Mouse (Mus musculus) neural tube, embryonic 11.5 days (tissue): ENCODE measurements around the gene Inpp5b. TPM values are rescaled to one million over a fixed set of nuclear protein-coding genes. Genes with fewer than 3 reads are reported as not detected.
A peak's percentile ranks its signal among the peaks of the same experiment; 100 is the strongest.
"Not testable (repeated sequence)": the region's sequence is repeated elsewhere in the genome, so short reads cannot be mapped to it uniquely, and the experiment has no call there.

Experiments
- ATAC-seq: fragments of 200-750 bp; cut with Nextera tagmentation; 2 replicates; pipeline ENCODE4 v1.8.0; 2017; ENCODE audit warnings: moderate number of reproducible peaks, mild to moderate bottlenecking, moderate TSS enrichment, moderate library complexity; ENCODE audit not compliant: insufficient read depth, low FRiP score, low TSS enrichment
- DNase-seq: peaks from one replicate; pipeline ENCODE4 v3.0.0-alpha.2; 2015; ENCODE audit warnings: low spot score
- H3K27ac ChIP-seq: fragments of 300-500 bp; sonication (generic); 2 replicates; pipeline ENCODE4 v1.5.1; 2014; ENCODE audit warnings: low read depth, mild to moderate bottlenecking, low read length
- H3K27me3 ChIP-seq: fragments of 300-500 bp; sonication (generic); 2 replicates; pipeline ENCODE4 v1.6.1; 2014; ENCODE audit warnings: mild to moderate bottlenecking, low read length, mixed read lengths; ENCODE audit not compliant: control insufficient read depth, insufficient read depth
- H3K36me3 ChIP-seq: fragments of 300-500 bp; sonication (generic); 2 replicates; pipeline ENCODE4 v1.6.1; 2014; ENCODE audit warnings: mild to moderate bottlenecking, low read length, moderate library complexity, mixed read lengths; ENCODE audit not compliant: control insufficient read depth, insufficient read depth
- H3K4me1 ChIP-seq: fragments of 300-500 bp; sonication (generic); 2 replicates; pipeline ENCODE4 v1.6.1; 2014; ENCODE audit warnings: low read length, mixed read lengths; ENCODE audit not compliant: control insufficient read depth, insufficient read depth
- H3K4me2 ChIP-seq: fragments of 300-500 bp; sonication (generic); 2 replicates; pipeline ENCODE4 v1.6.1; 2014; ENCODE audit warnings: low read depth, mild to moderate bottlenecking, moderate library complexity
- H3K4me3 ChIP-seq: fragments of 300-500 bp; sonication (generic); 2 replicates; pipeline ENCODE4 v1.5.1; 2014; ENCODE audit warnings: low read depth, low read length
- H3K9ac ChIP-seq: fragments of 300-500 bp; sonication (generic); 2 replicates; pipeline ENCODE4 v1.6.1; 2014; ENCODE audit warnings: mild to moderate bottlenecking, low read length
- H3K9me3 ChIP-seq: fragments of 300-500 bp; sonication (generic); 2 replicates; pipeline ENCODE4 v1.6.1; 2016; ENCODE audit warnings: low read length; ENCODE audit not compliant: control insufficient read depth
- WGBS: fragments of 180-500 bp; shearing (Covaris S2); extraction: QIAGEN DNeasy Blood & Tissue Kit; methylation state at CpG from one replicate; pipeline ENCODE4 v1.1.7; 2014; 5-methylcytosine and 5-hydroxymethylcytosine counted together
- polyA plus RNA-seq: library from polyadenylated mRNA; unstranded; fragments of >200 nt; fragmentation: Nextera tagmentation; extraction: Ambion mirVana; gene quantifications from 2 replicates; pipeline ENCODE4 v1.2.1, GENCODE M21; 2014

The Inpp5b gene
- polyA plus RNA-seq, 1 experiment from 2014 or later = 24.9 TPM

DNA sequence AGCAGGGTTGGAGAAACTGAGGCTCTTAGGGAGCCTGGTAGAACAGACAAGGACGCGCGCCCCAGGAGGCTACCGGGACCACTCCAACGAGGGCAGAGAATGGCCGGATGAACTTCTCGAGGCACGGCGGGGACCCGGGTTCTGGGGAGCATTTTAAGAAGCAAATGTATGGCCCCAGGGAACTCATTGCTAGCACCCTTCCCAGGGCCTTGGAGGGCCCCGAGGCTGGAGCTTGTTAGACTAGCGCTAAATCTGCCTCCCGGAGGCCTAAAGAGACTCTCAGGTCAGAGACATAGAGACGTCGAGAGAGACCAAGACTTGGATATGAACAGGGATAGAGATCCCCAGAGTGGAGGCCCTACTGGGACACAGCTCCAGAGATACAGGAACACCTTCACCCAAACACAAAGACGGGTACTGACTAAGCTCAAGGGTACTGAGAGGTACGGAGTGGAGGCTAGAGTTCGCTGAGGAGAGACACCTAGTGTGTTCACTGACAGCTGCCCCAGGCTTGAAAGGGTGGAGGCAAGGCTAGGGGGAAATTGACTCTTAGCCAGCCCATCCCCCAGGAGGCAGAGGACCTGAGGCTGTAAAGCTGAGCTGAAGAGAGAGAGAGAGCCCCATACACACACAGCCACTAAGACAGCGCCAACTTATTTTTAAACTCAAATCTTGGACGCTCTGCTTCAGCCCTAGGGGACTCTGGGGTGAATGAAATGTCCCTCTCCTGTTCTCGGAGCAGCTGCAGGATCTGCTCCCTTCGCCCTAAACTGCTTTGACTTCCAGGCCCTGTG, 40.4 kb upstream of the Inpp5b start:
- Histone ChIP-seq H3K9me3 (no peaks in the 10 kb centered on the region), H3K4me2 (peak overlapping the region; percentile 98), H3K36me3 (no peaks in the 10 kb centered on the region), H3K4me3 (peak overlapping the region; percentile 72), H3K27me3 (peaks cover 3% of the 10 kb centered on the region; the same call in 1 of the 2 replicates), H3K27ac (0 out of 2 replicates have a peak overlapping the region, but pooled peaks have one; percentile 27), H3K9ac (peak overlapping the region; percentile 72), H3K4me1 (peaks cover 16% of the 10 kb centered on the region)
- 2% methylated on average over 22 of the region's 22 CpGs for WGBS
- ATAC-seq (peak; percentile 25; the same call in 1 of the 2 replicates), DNase-seq (peak; percentile 34)

DNA sequence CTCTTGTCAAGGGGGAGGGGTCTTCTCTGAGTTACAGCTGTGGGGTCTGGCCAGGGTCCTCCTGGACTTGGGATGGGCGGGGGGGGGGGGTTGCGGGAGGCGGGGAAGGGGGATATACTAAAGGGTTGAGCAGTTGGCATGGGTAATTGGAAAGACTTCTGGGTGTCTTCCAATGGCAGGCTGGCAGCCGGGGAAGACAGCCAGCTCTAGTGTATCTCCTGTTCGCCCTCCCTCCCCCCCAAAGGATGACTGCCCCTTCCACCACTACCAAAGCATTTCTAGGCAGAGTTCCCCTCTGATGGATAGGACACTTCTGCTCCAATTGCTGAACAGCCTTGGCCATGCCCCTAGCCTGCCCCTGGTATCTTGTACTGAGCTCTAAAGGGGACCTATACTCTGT, 39.7 kb upstream of the Inpp5b start:
- Histone ChIP-seq H3K27me3 (peaks cover 3% of the 10 kb centered on the region; the same call in 1 of the 2 replicates), H3K4me2 (peak overlapping the region; percentile 98), H3K9me3 (no peaks in the 10 kb centered on the region), H3K4me1 (peaks cover 16% of the 10 kb centered on the region), H3K27ac (no peak overlapping the region), H3K9ac (no peak overlapping the region), H3K4me3 (peak overlapping the region; percentile 72), H3K36me3 (no peaks in the 10 kb centered on the region)
- 34% methylated on average over 2 of the region's 5 CpGs for WGBS
- ATAC-seq = no peak
- DNase-seq = no peak

DNA sequence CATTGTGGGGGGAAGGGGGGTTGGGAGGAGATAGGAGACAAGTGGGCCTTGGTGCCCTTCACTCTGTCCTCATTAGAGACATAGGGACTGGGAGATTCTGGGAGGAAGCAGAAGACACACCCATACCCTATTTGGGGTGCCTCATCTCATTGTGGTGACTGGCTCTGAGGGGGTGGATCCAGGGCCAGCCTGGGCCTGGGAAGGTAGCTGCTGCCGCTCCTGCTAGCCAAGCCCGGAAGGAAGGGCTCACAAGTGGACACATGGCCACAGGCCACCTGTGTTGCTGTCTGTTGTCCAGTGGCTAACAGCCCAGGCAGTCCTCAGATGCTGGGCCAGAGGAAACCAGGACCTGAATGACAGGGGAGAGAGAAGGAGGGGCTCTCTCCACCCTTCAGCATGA, 38.2 kb upstream of the Inpp5b start:
- peaks cover 16% of the 10 kb centered on the region for H3K4me1 ChIP-seq
- 42% methylated on average over 2 of the region's 2 CpGs for WGBS
- DNase-seq = no peak
- no peak for ATAC-seq
- H3K4me3 ChIP-seq = 0 out of 2 replicates have a peak overlapping the region, but pooled peaks have one; percentile 4
- H3K9me3 ChIP-seq = no peaks in the 10 kb centered on the region
- peak overlapping the region; percentile 16; the same call in 1 of the 2 replicates for H3K4me2 ChIP-seq
- no peak overlapping the region for H3K9ac ChIP-seq
- peaks cover 3% of the 10 kb centered on the region; the same call in 1 of the 2 replicates for H3K27me3 ChIP-seq
- no peaks in the 10 kb centered on the region for H3K36me3 ChIP-seq
- H3K27ac ChIP-seq = 0 out of 2 replicates have a peak overlapping the region, but pooled peaks have one; percentile 20

DNA sequence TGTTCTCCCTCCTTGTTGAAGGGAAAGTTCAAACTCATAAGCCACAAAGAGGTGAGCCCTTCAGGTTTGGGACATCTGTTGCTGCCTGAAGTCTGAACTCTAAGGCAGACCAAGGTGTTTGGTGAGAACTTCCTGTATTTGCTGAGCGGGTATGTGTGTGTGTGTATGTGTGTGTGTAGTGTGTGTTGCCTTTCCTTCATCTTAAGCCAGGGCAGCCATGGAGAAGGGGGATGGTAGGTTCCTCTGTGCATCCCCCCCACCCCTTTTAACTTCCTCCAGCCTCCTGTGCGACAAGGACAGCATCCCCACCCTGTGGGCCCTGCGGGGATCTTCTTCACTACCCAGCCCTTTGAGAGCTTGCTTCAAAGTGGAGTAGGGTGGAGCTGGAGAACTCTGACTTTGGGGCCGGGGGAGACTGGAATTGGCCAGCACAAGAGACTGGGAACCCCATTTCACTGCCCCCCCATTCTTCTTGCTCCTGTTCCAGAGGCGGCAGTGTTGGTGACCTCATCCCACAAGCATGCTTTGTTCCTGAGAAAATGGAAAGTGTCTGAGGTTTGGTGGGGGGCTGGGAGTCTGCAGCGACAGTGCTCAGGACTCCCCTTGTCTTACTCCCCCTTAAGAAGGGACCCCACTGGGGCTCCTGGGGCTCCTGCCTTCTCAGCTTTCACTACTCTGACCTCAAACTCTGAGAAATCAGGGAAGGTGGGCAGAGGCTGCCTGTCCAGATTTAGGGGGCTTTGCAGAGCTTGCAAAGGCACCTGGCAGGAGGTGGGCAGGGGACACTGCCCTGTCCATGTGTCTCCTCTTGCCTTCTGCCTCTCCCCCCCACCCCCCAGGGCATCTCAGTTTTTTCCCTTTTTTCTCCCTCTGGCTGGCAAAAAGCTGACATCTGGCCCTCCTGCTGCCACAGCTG, 37.5 kb upstream of the Inpp5b start:
- Histone ChIP-seq H3K4me1 (peaks cover 21% of the 10 kb centered on the region), H3K27me3 (peaks cover 7% of the 10 kb centered on the region; the same call in 1 of the 2 replicates), H3K9me3 (no peaks in the 10 kb centered on the region), H3K9ac (peak overlapping the region; percentile 32; the same call in 1 of the 2 replicates), H3K36me3 (no peaks in the 10 kb centered on the region), H3K4me3 (no peak overlapping the region), H3K27ac (peak overlapping the region; percentile 76), H3K4me2 (peak overlapping the region; percentile 27)
- ATAC-seq (no peak), DNase-seq (peak; percentile 48)
- WGBS = 9% methylated on average over 6 of the region's 6 CpGs

DNA sequence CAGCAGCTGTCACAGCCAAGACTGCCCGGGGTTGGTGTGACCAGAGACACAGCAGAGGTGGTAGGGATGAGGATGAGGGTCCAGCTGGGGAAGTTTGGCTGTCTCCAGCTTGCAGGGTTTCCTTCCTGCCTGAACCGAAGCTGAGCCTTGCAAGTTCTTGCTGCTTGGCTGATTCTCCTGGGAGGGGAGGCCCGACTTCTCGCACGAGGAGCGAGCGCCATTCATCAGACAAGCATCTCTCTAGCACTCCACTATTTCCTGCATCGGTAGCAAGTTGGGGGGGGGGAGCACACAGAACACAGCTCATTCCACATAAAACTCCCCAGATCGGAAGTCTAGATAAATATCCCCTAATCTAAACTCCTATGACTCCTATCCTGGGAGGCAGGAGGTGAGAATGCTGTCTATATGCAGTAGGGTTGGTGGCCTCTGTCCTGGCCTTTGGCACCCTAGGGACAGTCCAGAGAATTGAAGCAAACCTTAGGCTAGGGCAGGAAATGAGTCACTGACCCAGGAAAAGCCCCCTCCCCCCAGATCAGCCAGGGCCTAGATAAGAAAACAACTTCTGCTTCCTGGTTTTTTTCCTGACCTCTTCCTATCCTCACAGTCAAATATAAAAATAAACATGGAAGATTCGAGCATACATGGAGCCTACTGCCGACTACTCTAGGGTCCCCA, 36.7 kb upstream of the Inpp5b start:
- no peak overlapping the region for H3K4me3 ChIP-seq

DNA sequence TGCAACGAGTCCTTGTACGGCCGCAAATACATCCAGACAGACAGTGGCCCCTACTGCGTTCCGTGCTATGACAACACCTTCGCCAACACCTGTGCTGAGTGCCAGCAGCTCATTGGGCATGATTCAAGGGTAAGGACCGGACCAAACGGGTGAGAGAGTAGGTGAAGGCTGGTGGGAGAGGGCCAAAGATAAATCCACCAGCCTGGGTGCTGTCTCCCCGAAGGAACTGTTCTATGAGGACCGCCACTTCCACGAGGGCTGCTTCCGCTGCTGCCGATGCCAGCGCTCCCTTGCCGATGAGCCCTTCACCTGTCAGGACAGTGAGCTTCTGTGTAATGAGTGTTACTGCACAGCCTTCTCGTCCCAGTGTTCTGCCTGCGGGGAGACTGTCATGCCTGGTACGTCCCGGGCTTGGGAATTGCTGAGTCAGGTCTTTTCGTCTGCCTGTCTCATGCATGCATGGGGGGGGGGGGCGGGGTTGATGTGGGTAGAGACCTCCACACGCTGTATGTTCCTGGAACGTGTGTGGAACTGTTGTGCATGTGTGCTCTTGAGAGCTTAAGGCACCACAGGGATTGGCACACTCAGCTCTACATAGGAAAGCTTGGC, 35.9 kb upstream of the Inpp5b start:
- no peaks in the 10 kb centered on the region for H3K36me3 ChIP-seq
- H3K4me2 ChIP-seq = no peak overlapping the region
- H3K4me3 ChIP-seq = no peak overlapping the region
- peaks cover 10% of the 10 kb centered on the region; the same call in 1 of the 2 replicates for H3K27me3 ChIP-seq
- peaks cover 30% of the 10 kb centered on the region for H3K4me1 ChIP-seq
- ATAC-seq = no peak
- DNase-seq = no peak
- H3K27ac ChIP-seq = no peak overlapping the region
- 88% methylated on average over 23 of the region's 23 CpGs for WGBS
- no peaks in the 10 kb centered on the region for H3K9me3 ChIP-seq
- no peak overlapping the region for H3K9ac ChIP-seq

More for the DNA sequence above, 36.7 kb upstream of the Inpp5b start:
- WGBS = 16% methylated on average over 11 of the region's 11 CpGs
- Histone ChIP-seq H3K36me3 (no peaks in the 10 kb centered on the region), H3K9ac (peak overlapping the region; percentile 32; the same call in 1 of the 2 replicates), H3K27ac (peak overlapping the region; percentile 76), H3K9me3 (no peaks in the 10 kb centered on the region), H3K4me1 (peaks cover 27% of the 10 kb centered on the region), H3K4me2 (0 out of 2 replicates have a peak overlapping the region, but pooled peaks have one; percentile 5), H3K27me3 (peaks cover 10% of the 10 kb centered on the region; the same call in 1 of the 2 replicates)
- peak; percentile 38 for DNase-seq
- no peak for ATAC-seq

DNA sequence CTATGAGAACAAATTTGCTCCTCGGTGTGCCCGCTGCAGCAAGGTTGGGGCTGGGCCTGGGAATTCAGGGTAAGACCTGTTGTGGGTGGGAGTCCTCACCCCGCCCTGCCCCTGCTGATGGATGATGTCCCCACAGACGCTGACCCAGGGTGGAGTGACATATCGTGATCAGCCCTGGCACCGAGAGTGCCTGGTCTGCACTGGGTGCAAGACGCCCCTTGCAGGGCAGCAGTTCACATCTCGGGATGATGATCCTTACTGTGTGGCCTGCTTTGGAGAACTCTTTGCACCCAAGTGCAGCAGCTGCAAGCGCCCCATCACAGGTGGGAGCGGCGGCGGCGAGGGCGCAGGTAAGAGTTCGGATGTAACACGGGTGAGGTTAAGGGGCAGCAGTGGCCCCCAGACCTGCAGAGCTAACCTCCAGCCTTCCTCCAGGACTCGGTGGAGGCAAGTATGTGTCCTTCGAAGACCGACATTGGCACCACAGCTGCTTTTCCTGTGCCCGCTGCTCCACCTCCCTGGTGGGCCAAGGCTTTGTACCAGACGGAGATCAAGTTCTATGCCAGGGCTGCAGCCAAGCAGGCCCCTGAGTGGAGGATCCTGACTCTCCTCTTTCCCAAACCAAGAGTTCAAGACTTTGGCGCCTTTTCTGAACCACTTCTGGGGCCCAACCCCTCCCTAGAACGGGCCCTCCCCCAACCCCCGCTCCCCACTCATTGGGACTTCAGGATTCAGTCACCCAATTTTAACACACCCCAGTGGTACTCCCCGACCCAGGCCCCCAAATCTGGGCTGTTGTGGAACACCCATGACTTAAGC, 34.1 kb upstream of the Inpp5b start:
- peaks cover 26% of the 10 kb centered on the region for H3K4me1 ChIP-seq
- not testable (repeated sequence) for DNase-seq, H3K4me2 ChIP-seq, H3K4me3 ChIP-seq, H3K9ac ChIP-seq, H3K27me3 ChIP-seq, H3K27ac ChIP-seq, ATAC-seq, H3K36me3 ChIP-seq, H3K9me3 ChIP-seq
- 87% methylated on average over 25 of the region's 25 CpGs for WGBS
